Mouse (Mus musculus): ENCODE measurements around the gene Psmd6. TPM values are rescaled to one million over a fixed set of nuclear protein-coding genes. Genes with fewer than 3 reads are reported as not detected.

The Psmd6 gene
- 162 TPM for polyA plus RNA-seq (2017; shearing (Covaris generic))

DNA sequence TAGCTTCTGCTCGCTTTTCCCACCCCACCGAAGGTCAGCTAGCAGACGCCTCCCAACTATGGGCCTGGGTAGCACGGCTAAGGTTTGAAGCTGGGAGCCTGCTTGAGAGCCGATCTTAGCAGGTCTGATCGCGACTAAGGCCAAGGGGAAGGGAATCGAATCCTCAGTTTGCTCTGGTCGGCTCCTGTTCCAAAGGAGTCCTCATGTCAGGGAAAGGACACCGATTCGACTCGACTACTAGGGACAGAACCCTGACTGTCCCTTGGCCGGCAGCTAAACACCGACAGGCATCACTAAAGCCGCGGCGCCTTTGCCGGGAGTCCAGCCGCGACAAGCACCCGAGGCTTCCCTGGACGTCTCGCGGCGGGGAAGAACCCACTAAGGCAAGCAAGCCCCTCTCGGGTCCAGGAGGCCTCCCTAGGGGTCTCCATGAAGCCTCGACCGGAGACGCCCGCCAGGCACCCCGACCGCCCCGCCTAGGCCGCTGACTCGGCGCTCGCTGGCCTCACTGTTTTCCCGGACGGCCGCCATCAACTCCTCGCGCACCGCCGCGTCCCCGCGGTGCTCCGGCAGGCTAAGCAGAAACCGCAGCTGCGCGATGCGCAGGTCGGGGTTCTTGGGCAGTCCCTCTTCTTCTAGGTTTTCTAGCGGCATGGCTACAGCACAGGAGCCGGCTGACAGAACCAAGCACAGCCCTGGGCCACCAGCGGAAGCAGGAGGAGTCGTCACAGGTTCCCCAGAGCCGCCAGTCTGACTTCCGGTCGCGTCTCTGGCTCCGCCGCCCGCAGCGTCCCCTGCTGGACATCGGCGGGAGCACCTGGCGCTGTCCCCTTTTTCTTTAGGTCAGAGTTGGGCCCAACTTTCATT is at the start of gene Psmd6:
Psmd6 (minus strand) TSS at position 755 of the 867 bp plus-strand sequence.

Other genes with a start within 250 kb of the Psmd6 start
- gene Gm281, start 206.5 kb downstream of the Psmd6 start, polyA plus RNA-seq (2017; shearing (Covaris generic)): not detected
- 6.2 TPM for gene Atxn7, start 159.5 kb downstream of the Psmd6 start, polyA plus RNA-seq (2017; shearing (Covaris generic))
- 143 TPM for gene Thoc7, start 159.1 kb downstream of the Psmd6 start, polyA plus RNA-seq (2017; shearing (Covaris generic))
- not detected for gene Olfr720, start 65.9 kb upstream of the Psmd6 start, polyA plus RNA-seq (2017; shearing (Covaris generic))
- 0.14 TPM for gene Olfr31, start 201.8 kb upstream of the Psmd6 start, polyA plus RNA-seq (2017; shearing (Covaris generic))
- gene Il3ra, start 225.3 kb upstream of the Psmd6 start, polyA plus RNA-seq (2017; shearing (Covaris generic)): 21.2 TPM